Mouse (Mus musculus): ENCODE data around the gene Padi1.

- no peak for TF ChIP-seq CTCF (IDR thresholded peaks at IDR 0.05; ENCODE audit: borderline replicate concordance, insufficient read depth, low read depth, low read length)
- no peak for TF ChIP-seq POLR2A (IDR thresholded peaks at IDR 0.05; ENCODE audit: borderline replicate concordance, insufficient read depth, low read length)
Observed at GRCm38 (mm10) chr4:140809118-140809517, 36.5 kb downstream of the Padi1 start.

Measured in cerebellum, adult 2 months (tissue).